Mouse (Mus musculus) brain, adult 2 months (tissue): ENCODE measurements around the gene Slc9a9.
"Not testable (repeated sequence)": the region's sequence is repeated elsewhere in the genome, so short reads cannot be mapped to it uniquely, and the experiment has no call there.

Experiments used
- DNase-seq: peaks from one replicate; pipeline ENCODE4 v3.0.0; 2011; ENCODE audit warnings: low read depth, low spot score

Gene Slc9a9

GRCm38 (mm10) chr9:94669791-94670577, at the start of gene Slc9a9:
TSS of gene Slc9a9 (plus strand) at chr9:94669909.
- peak; percentile 87 for DNase-seq

- no peak for DNase-seq
Observed at GRCm38 (mm10) chr9:94620342-94620741, 49.4 kb upstream of the Slc9a9 start.

GRCm38 (mm10) chr9:94620846-94621245, 48.9 kb upstream of the Slc9a9 start:
- no peak for DNase-seq

- DNase-seq: no peak
Observed at GRCm38 (mm10) chr9:94621902-94622301, 47.8 kb upstream of the Slc9a9 start.

GRCm38 (mm10) chr9:94626737-94627136, 43.0 kb upstream of the Slc9a9 start:
- DNase-seq: no peak

GRCm38 (mm10) chr9:94628948-94629347, 40.8 kb upstream of the Slc9a9 start:
- DNase-seq: peak; percentile 53

- not testable (repeated sequence) for DNase-seq
Observed at GRCm38 (mm10) chr9:94634275-94634674, 35.4 kb upstream of the Slc9a9 start.

- DNase-seq: peak; percentile 14
Observed at GRCm38 (mm10) chr9:94645631-94646030, 24.1 kb upstream of the Slc9a9 start.

- DNase-seq: no peak
Observed at GRCm38 (mm10) chr9:94647425-94647824, 22.3 kb upstream of the Slc9a9 start.

- peak; percentile 82 for DNase-seq
Observed at GRCm38 (mm10) chr9:94649991-94650390, 19.7 kb upstream of the Slc9a9 start.

GRCm38 (mm10) chr9:94653198-94653597, 16.5 kb upstream of the Slc9a9 start:
- no peak for DNase-seq

GRCm38 (mm10) chr9:94653827-94654226, 15.9 kb upstream of the Slc9a9 start:
- no peak for DNase-seq

- DNase-seq: no peak
Observed at GRCm38 (mm10) chr9:94656265-94656664, 13.4 kb upstream of the Slc9a9 start.

- DNase-seq: no peak
Observed at GRCm38 (mm10) chr9:94659401-94660152, 10.1 kb upstream of the Slc9a9 start.

- no peak for DNase-seq
Observed at GRCm38 (mm10) chr9:94661768-94662167, 7.9 kb upstream of the Slc9a9 start.

GRCm38 (mm10) chr9:94665248-94665647, 4.5 kb upstream of the Slc9a9 start:
- no peak for DNase-seq

- peak; percentile 95 for DNase-seq
Observed at GRCm38 (mm10) chr9:94668589-94668988, 1.1 kb upstream of the Slc9a9 start.

GRCm38 (mm10) chr9:94670704-94671103, 995 bp downstream of the Slc9a9 start:
- DNase-seq: no peak

- DNase-seq: no peak
Observed at GRCm38 (mm10) chr9:94674704-94675103, 5.0 kb downstream of the Slc9a9 start.

GRCm38 (mm10) chr9:94678021-94678655, 8.4 kb downstream of the Slc9a9 start:
- DNase-seq: peak; percentile 66

GRCm38 (mm10) chr9:94680468-94681094, 10.9 kb downstream of the Slc9a9 start:
- DNase-seq: no peak

GRCm38 (mm10) chr9:94681095-94681487, 11.4 kb downstream of the Slc9a9 start:
- DNase-seq: peak; percentile 86
